Mouse (Mus musculus) intestine, embryonic 14.5 days (tissue): ENCODE measurements around the gene Olfr330. TPM values are rescaled to one million over a fixed set of nuclear protein-coding genes. Genes with fewer than 3 reads are reported as not detected.
"Not testable (repeated sequence)": the region's sequence is repeated elsewhere in the genome, so short reads cannot be mapped to it uniquely, and the experiment has no call there.

Experiments
- ATAC-seq: fragments of 200-750 bp; cut with Nextera tagmentation; replicated peaks from 2 replicates; pipeline ENCODE4 v1.8.0; 2017; ENCODE audit warnings: low read depth, moderate number of reproducible peaks, moderate TSS enrichment, moderate library complexity; ENCODE audit not compliant: low FRiP score, low TSS enrichment
- DNase-seq: peaks from one replicate; pipeline ENCODE4 v3.0.0-alpha.2; 2018; ENCODE audit warnings: low spot score
- H3K27ac ChIP-seq: fragments of 300-500 bp; sonication (generic); 2 replicates; pipeline ENCODE4 v1.5.1; 2014; ENCODE audit warnings: low read depth, mild to moderate bottlenecking, control low read depth
- H3K27me3 ChIP-seq: fragments of 300-500 bp; sonication (generic); replicated peaks from 2 replicates; pipeline ENCODE4 v1.6.1; 2014; ENCODE audit warnings: low read length, control low read depth; ENCODE audit not compliant: control insufficient read depth, insufficient read depth
- H3K36me3 ChIP-seq: fragments of 300-500 bp; sonication (generic); 2 replicates; pipeline ENCODE4 v1.6.1; 2014; ENCODE audit warnings: low read length, control low read depth; ENCODE audit not compliant: control insufficient read depth, insufficient read depth
- H3K4me1 ChIP-seq: fragments of 300-500 bp; sonication (generic); replicated peaks from 2 replicates; pipeline ENCODE4 v1.6.1; 2014; ENCODE audit warnings: low read length, control low read depth, mixed read lengths; ENCODE audit not compliant: control insufficient read depth, insufficient read depth
- H3K4me2 ChIP-seq: fragments of 300-500 bp; sonication (generic); 2 replicates; pipeline ENCODE4 v1.6.1; 2014; ENCODE audit warnings: low read length
- H3K4me3 ChIP-seq: fragments of 300-500 bp; sonication (generic); 2 replicates; pipeline ENCODE4 v1.5.1; 2014; ENCODE audit warnings: low read depth, low read length, control low read depth, mixed read lengths
- H3K9ac ChIP-seq: fragments of 300-500 bp; sonication (generic); 2 replicates; pipeline ENCODE4 v1.6.1; 2014; ENCODE audit warnings: mild to moderate bottlenecking, low read length
- H3K9me3 ChIP-seq: fragments of 300-500 bp; sonication (generic); 2 replicates; pipeline ENCODE4 v1.6.1; 2016; ENCODE audit warnings: low read length, control low read depth; ENCODE audit not compliant: control insufficient read depth
- WGBS: fragments of 180-500 bp; shearing (Covaris S2); extraction: QIAGEN DNeasy Blood & Tissue Kit; methylation state at CpG from one replicate; pipeline ENCODE4 v1.1.7; 2014; 5-methylcytosine and 5-hydroxymethylcytosine counted together
- polyA plus RNA-seq: library from polyadenylated mRNA; unstranded; fragments of >200 nt; fragmentation: Nextera tagmentation; extraction: Ambion mirVana; gene quantifications from 2 replicates; pipeline ENCODE4 v1.2.1, GENCODE M21; 2014

The Olfr330 gene
- polyA plus RNA-seq, 1 experiment from 2014 or later, result not detected

DNA sequence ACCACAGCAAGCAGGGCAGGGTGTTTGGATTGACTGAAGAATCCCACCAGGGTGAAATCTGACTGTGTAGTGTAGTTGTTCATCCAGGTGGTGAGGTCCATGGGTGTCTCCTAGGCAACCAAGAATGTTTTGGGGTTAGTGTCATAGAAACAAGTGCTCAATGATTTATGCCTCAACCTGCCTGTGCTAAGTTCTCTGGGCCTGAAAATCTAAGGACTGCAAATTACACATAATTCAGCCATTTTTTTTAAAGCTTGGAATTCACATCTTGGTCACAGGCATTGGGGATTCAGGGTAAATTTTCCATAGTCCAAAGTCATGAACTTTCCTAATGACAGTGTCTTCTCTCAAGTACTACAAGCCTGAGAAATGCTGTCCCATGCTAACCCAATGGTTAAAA is 32.2 kb downstream of the Olfr330 start, which contains the start of gene Olfr331:
Gene Olfr331, minus strand, starts transcription at position 101 of the 400 bp plus-strand sequence.
- not testable (repeated sequence) for H3K9ac ChIP-seq, H3K4me2 ChIP-seq

GRCm38 (mm10) chr11:58499290-58499689 is 35.3 kb downstream of the Olfr330 start:
- H3K4me3 ChIP-seq, result no peak overlapping the region

More for the DNA sequence above, 32.2 kb downstream of the Olfr330 start, which contains the start of gene Olfr331:
- not testable (repeated sequence) for H3K27me3 ChIP-seq, DNase-seq, H3K9me3 ChIP-seq, H3K27ac ChIP-seq, H3K36me3 ChIP-seq, ATAC-seq, H3K4me3 ChIP-seq, H3K4me1 ChIP-seq

GRCm38 (mm10) chr11:58498761-58499160 is 35.9 kb downstream of the Olfr330 start:
- Histone ChIP-seq H3K9ac (no peak overlapping the region), H3K4me2 (no peak overlapping the region), H3K4me1 (no peaks in the 10 kb centered on the region), H3K36me3 (no peaks in the 10 kb centered on the region), H3K27me3 (no peaks in the 10 kb centered on the region), H3K27ac (no peak overlapping the region), H3K4me3 (no peak overlapping the region), H3K9me3 (no peaks in the 10 kb centered on the region)
- 80% methylated on average over 9 of the region's 9 CpGs for WGBS
- no peak for DNase-seq
- ATAC-seq, result no peak

More at GRCm38 (mm10) chr11:58499290-58499689, 35.3 kb downstream of the Olfr330 start:
- 33% methylated on average over 3 of the region's 3 CpGs for WGBS
- no peaks in the 10 kb centered on the region for H3K4me1 ChIP-seq
- H3K9me3 ChIP-seq, result no peaks in the 10 kb centered on the region
- ATAC-seq, result no peak
- H3K27me3 ChIP-seq, result no peaks in the 10 kb centered on the region
- H3K4me2 ChIP-seq, result no peak overlapping the region
- no peak overlapping the region for H3K9ac ChIP-seq
- H3K27ac ChIP-seq, result no peak overlapping the region
- H3K36me3 ChIP-seq, result no peaks in the 10 kb centered on the region
- DNase-seq, result no peak

DNA sequence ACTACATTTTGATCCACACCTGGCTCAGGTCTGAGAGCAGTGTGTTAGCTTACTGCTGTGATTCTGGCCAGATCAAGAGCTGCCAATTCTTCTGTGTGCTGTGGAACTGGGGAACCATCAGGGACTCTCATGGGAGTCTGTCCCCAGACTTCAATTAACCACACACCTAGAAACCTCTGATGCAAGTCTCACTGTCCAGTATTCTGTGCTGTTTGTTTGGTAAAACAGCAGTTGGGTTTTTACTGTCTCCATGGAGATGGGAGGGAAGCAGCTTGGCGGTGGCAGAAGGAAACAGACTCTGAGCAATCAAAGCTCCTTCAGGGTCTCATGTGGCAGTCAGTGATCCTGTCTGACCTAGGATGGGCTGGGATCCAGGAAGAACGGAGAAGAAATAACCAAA is 42.2 kb downstream of the Olfr330 start, which contains the start of gene Olfr332:
Gene Olfr332, minus strand, starts transcription at position 101 of the 400 bp plus-strand sequence.
- 74% methylated on average over 2 of the region's 2 CpGs for WGBS
- no peak for ATAC-seq

More for the DNA sequence above, 42.2 kb downstream of the Olfr330 start, which contains the start of gene Olfr332:
- no peaks in the 10 kb centered on the region for H3K9me3 ChIP-seq
- H3K27me3 ChIP-seq, result no peaks in the 10 kb centered on the region
- no peak within 1 kb of the TSS for H3K27ac ChIP-seq
- no peak within 1 kb of the TSS for H3K4me3 ChIP-seq
- H3K4me2 ChIP-seq, result no peak within 1 kb of the TSS
- no peak for DNase-seq
- H3K36me3 ChIP-seq, result no peaks in the 10 kb centered on the region
- no peak within 1 kb of the TSS for H3K9ac ChIP-seq
- H3K4me1 ChIP-seq, result no peaks in the 10 kb centered on the region

Other genes starting within 250 kb of the Olfr330 start
- gene Zfp692, start 227.8 kb downstream of the Olfr330 start, polyA plus RNA-seq, result 19.7 and 22.3 TPM in 2 replicates
- gene Zfp672, start 204.5 kb downstream of the Olfr330 start, polyA plus RNA-seq, result 45.9 and 49.6 TPM in 2 replicates
- 27.5 and 28.9 TPM in 2 replicates for gene Sh3bp5l, start 204.1 kb downstream of the Olfr330 start, polyA plus RNA-seq
- 274 and 403 TPM in 2 replicates for gene Lypd8, start 155.8 kb downstream of the Olfr330 start, polyA plus RNA-seq
- not detected in 2 replicates for gene 1810065E05Rik, start 113.7 kb downstream of the Olfr330 start, polyA plus RNA-seq
- gene Gm12253, start 102.3 kb downstream of the Olfr330 start, polyA plus RNA-seq, result not detected in 2 replicates
- not detected in 2 replicates for gene Lypd9, start 81.9 kb downstream of the Olfr330 start, polyA plus RNA-seq
- gene Olfr30, start 72.6 kb downstream of the Olfr330 start, polyA plus RNA-seq, result not detected in 2 replicates
- not detected in 2 replicates for gene Olfr332, start 42.3 kb downstream of the Olfr330 start, polyA plus RNA-seq
- not detected in 2 replicates for gene Olfr331, start 32.3 kb downstream of the Olfr330 start, polyA plus RNA-seq
- not detected in 2 replicates for gene Olfr329-ps, start 11.6 kb upstream of the Olfr330 start, polyA plus RNA-seq
- 0.08 TPM in 1 of 2 replicates, not detected in the other for gene Olfr328, start 20.8 kb upstream of the Olfr330 start, polyA plus RNA-seq
- not detected in 2 replicates for gene Olfr224, start 35.7 kb upstream of the Olfr330 start, polyA plus RNA-seq
- gene Olfr325, start 42.9 kb upstream of the Olfr330 start, polyA plus RNA-seq, result not detected in 2 replicates
- not detected in 2 replicates for gene Olfr324, start 60.3 kb upstream of the Olfr330 start, polyA plus RNA-seq
- gene 2210407C18Rik, start 81.2 kb upstream of the Olfr330 start, polyA plus RNA-seq, result 0.22 TPM in 1 of 2 replicates, not detected in the other
- 0.12 TPM in 1 of 2 replicates, not detected in the other for gene Olfr323, start 95.7 kb upstream of the Olfr330 start, polyA plus RNA-seq
- gene Trim58, start 105.6 kb upstream of the Olfr330 start, polyA plus RNA-seq, result 0.08 and 0.16 TPM in 2 replicates
- not detected in 2 replicates for gene Olfr322, start 123.9 kb upstream of the Olfr330 start, polyA plus RNA-seq
- not detected in 2 replicates for gene Olfr320, start 146.3 kb upstream of the Olfr330 start, polyA plus RNA-seq
- gene Olfr319, start 164.3 kb upstream of the Olfr330 start, polyA plus RNA-seq, result not detected in 2 replicates
- not detected in 2 replicates for gene Olfr318, start 189.2 kb upstream of the Olfr330 start, polyA plus RNA-seq
- gene Olfr317, start 204.4 kb upstream of the Olfr330 start, polyA plus RNA-seq, result not detected in 2 replicates
- gene Olfr316, start 217.9 kb upstream of the Olfr330 start, polyA plus RNA-seq, result not detected in 2 replicates
- gene Olfr315, start 238.4 kb upstream of the Olfr330 start, polyA plus RNA-seq, result not detected in 2 replicates
- gene Olfr314, start 248.1 kb upstream of the Olfr330 start, polyA plus RNA-seq, result not detected in 2 replicates